In genomic region chr6:144398115-144398514, GRCm38 (mm10) we compare ENCODE assay signal across 10 mouse cellular contexts.
DNase-seq lines count a peak whose midpoint lies in the region; ATAC-seq lines count a peak whose summit lies in the region.
"Had no signal": no experiment of that assay in that cellular context is flagged by ENCODE, and none has a peak within 500 bp of the region (broad histone marks: within the 10 kb centered on the region; RNA-seq: fewer than 3 reads in every experiment).

No protein-coding gene starts in this region.

- H3K27ac ChIP-seq in lung, embryonic 16.5 days (ENCODE audit: low read length) = no peak overlapping the region
- no peak overlapping the region for H3K27ac ChIP-seq in embryonic facial prominence, embryonic 14.5 days (replicated peaks; ENCODE audit: low read depth, low read length)
- H3K27ac ChIP-seq in intestine, embryonic 14.5 days (ENCODE audit: low read depth) = no peak overlapping the region
- H3K27ac ChIP-seq: liver, embryonic 15.5 days had no signal

- H3K4me3 ChIP-seq in lung, embryonic 16.5 days (ENCODE audit: low read length) = peak overlapping the region; percentile 24
- no peak overlapping the region for H3K4me3 ChIP-seq in embryonic facial prominence, embryonic 14.5 days (ENCODE audit: low read depth, low read length)
- no peak overlapping the region for H3K4me3 ChIP-seq in intestine, embryonic 14.5 days (ENCODE audit: low read depth, low read length)
- H3K4me3 ChIP-seq: liver, embryonic 15.5 days; myocyte had no signal

- 0 out of 2 replicates have a peak overlapping the region, but pooled peaks have one; percentile 7 for H3K9ac ChIP-seq in lung, embryonic 16.5 days (ENCODE audit: low read length)
- no peak overlapping the region for H3K9ac ChIP-seq in embryonic facial prominence, embryonic 14.5 days (ENCODE audit: low read depth, low read length)
- H3K9ac ChIP-seq in intestine, embryonic 14.5 days (ENCODE audit: low read length) = no peak overlapping the region
- H3K9ac ChIP-seq: liver, embryonic 15.5 days had no signal

- no peak for DNase-seq in lung, postnatal 4 days
- DNase-seq in embryonic facial prominence, embryonic 14.5 days (ENCODE audit: low spot score) = peak; percentile 26
- DNase-seq in intestine, embryonic 14.5 days (ENCODE audit: low spot score) = no peak
- DNase-seq in retina, embryonic 14.5 days (ENCODE audit: low spot score) = peak; percentile 52
- no peak for DNase-seq in left cerebral cortex, postnatal 4 days
- DNase-seq in spleen, adult 18-20 months = no peak
- DNase-seq: cerebellum, adult 18-20 months had no signal

- no peaks in the 10 kb centered on the region for H3K36me3 ChIP-seq in lung, embryonic 16.5 days (ENCODE audit: control insufficient read depth, insufficient read depth, low read length)
- no peaks in the 10 kb centered on the region for H3K36me3 ChIP-seq in embryonic facial prominence, embryonic 14.5 days (ENCODE audit: control insufficient read depth, insufficient read depth, low read length)
- no peaks in the 10 kb centered on the region for H3K36me3 ChIP-seq in intestine, embryonic 14.5 days (ENCODE audit: control insufficient read depth, insufficient read depth, low read length)
- H3K36me3 ChIP-seq: liver, embryonic 15.5 days had no signal

- H3K4me1 ChIP-seq in lung, embryonic 16.5 days (replicated peaks; ENCODE audit: control insufficient read depth, insufficient read depth, low read length) = peaks cover 3% of the 10 kb centered on the region; the same call in 1 of the 2 replicates
- H3K4me1 ChIP-seq in embryonic facial prominence, embryonic 14.5 days (ENCODE audit: control insufficient read depth, insufficient read depth, low read length) = no peaks in the 10 kb centered on the region
- H3K4me1 ChIP-seq in intestine, embryonic 14.5 days (replicated peaks; ENCODE audit: control insufficient read depth, insufficient read depth, low read length) = no peaks in the 10 kb centered on the region; the same call in 1 of the 2 replicates
- H3K4me1 ChIP-seq: liver, embryonic 15.5 days had no signal

- intact Hi-C loops in left cerebral cortex, postnatal 4 days (cut with DNase I) = no loop called here

- H3K9me3 ChIP-seq in lung, embryonic 16.5 days (ENCODE audit: control insufficient read depth, low read length) = no peaks in the 10 kb centered on the region
- no peaks in the 10 kb centered on the region for H3K9me3 ChIP-seq in embryonic facial prominence, embryonic 14.5 days (ENCODE audit: control insufficient read depth, low read length)
- H3K9me3 ChIP-seq in intestine, embryonic 14.5 days (ENCODE audit: control insufficient read depth, low read length) = no peaks in the 10 kb centered on the region
- H3K9me3 ChIP-seq: liver, embryonic 15.5 days had no signal

- H3K4me2 ChIP-seq in lung, embryonic 16.5 days (ENCODE audit: low read depth, low read length) = peak overlapping the region; percentile 41
- H3K4me2 ChIP-seq in embryonic facial prominence, embryonic 14.5 days (ENCODE audit: low read depth, low read length) = peak overlapping the region; percentile 21; the same call in 1 of the 2 replicates
- H3K4me2 ChIP-seq in intestine, embryonic 14.5 days (ENCODE audit: low read length) = peak overlapping the region; percentile 33
- H3K4me2 ChIP-seq: liver, embryonic 15.5 days had no signal

- no peak for ATAC-seq in lung, embryonic 16.5 days (ENCODE audit: low read depth)
- ATAC-seq in embryonic facial prominence, embryonic 14.5 days (ENCODE audit: low read depth) = no peak
- no peak for ATAC-seq in intestine, embryonic 14.5 days (replicated peaks; ENCODE audit: low FRiP score, low TSS enrichment, low read depth)

- 11% methylated on average over 10 of the region's 10 CpGs for WGBS in lung, embryonic 16.5 days
- WGBS in embryonic facial prominence, embryonic 14.5 days = 33% methylated on average over 10 of the region's 10 CpGs
- WGBS in intestine, embryonic 14.5 days = 26% methylated on average over 10 of the region's 10 CpGs

- no peaks in the 10 kb centered on the region for H3K27me3 ChIP-seq in lung, embryonic 16.5 days (ENCODE audit: control insufficient read depth, insufficient read depth, low read depth, low read length)
- H3K27me3 ChIP-seq in embryonic facial prominence, embryonic 14.5 days (replicated peaks; ENCODE audit: control insufficient read depth, insufficient read depth, low read length) = no peaks in the 10 kb centered on the region
- H3K27me3 ChIP-seq in intestine, embryonic 14.5 days (replicated peaks; ENCODE audit: control insufficient read depth, insufficient read depth, low read length) = no peaks in the 10 kb centered on the region
- H3K27me3 ChIP-seq: liver, embryonic 15.5 days had no signal

Comparison
In these comparisons a context has a peak if more than half of its experiments do, and no peak if none do; other contexts are left out.
1. DNase-seq: peak in embryonic facial prominence, embryonic 14.5 days (single experiment) and retina, embryonic 14.5 days (single experiment); none in lung, postnatal 4 days (0 of 2), intestine, embryonic 14.5 days (single experiment), left cerebral cortex, postnatal 4 days (single experiment) and spleen, adult 18-20 months (0 of 2).
2. Peak in every context shown above with its lines, with median percentiles within 50 percentile points of each other: H3K4me2 ChIP-seq.